12 mouse cellular contexts compared by ENCODE assay signal in the genomic region with DNA sequence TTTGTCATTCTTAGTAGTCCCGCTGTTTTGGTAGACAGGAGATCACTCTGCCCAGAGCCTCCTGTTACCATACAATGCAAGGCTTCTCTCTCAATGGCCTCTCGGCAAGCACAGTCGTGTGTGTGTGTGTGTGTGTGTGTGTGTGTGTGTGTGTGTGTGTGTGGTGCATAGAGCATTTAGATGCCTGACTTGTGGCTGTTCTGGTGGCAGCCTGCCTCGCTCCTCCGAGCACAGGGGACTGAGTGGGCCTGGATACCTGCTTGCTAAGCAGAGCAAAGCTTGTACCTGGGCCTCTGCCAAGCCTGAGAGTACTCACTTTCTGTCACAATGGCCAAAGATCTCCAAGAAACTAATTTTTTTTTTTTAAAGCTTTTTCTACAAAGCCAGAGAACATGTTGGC.
DNase-seq lines count a peak whose midpoint lies in the region; ATAC-seq lines count a peak whose summit lies in the region.
"Had no signal": no experiment of that assay in that cellular context is flagged by ENCODE, and none has a peak within 500 bp of the region (broad histone marks: within the 10 kb centered on the region; RNA-seq: fewer than 3 reads in every experiment).

No protein-coding gene starts in this region.

- no peak overlapping the region for H3K4me3 ChIP-seq in lung, embryonic 16.5 days (ENCODE audit: low read length)
- no peak overlapping the region for H3K4me3 ChIP-seq in forebrain, embryonic 15.5 days
- H3K4me3 ChIP-seq: liver, embryonic 13.5 days had no signal

- H3K36me3 ChIP-seq in lung, embryonic 16.5 days (ENCODE audit: control insufficient read depth, insufficient read depth, low read length): no peaks in the 10 kb centered on the region
- no peaks in the 10 kb centered on the region for H3K36me3 ChIP-seq in forebrain, embryonic 15.5 days
- H3K36me3 ChIP-seq: liver, embryonic 13.5 days had no signal

- H3K27ac ChIP-seq in lung, embryonic 16.5 days (ENCODE audit: low read length): no peak overlapping the region
- peak overlapping the region; percentile 54 for H3K27ac ChIP-seq in forebrain, embryonic 15.5 days (replicated peaks)
- H3K27ac ChIP-seq: kidney, postnatal 0 days; liver, embryonic 13.5 days had no signal

- H3K9ac ChIP-seq in lung, embryonic 16.5 days (ENCODE audit: low read length): no peak overlapping the region
- H3K9ac ChIP-seq in forebrain, embryonic 15.5 days (replicated peaks): no peak overlapping the region
- H3K9ac ChIP-seq: liver, embryonic 13.5 days had no signal

- no peaks in the 10 kb centered on the region for H3K9me3 ChIP-seq in lung, embryonic 16.5 days (ENCODE audit: control insufficient read depth, low read length)
- H3K9me3 ChIP-seq in forebrain, embryonic 15.5 days: no peaks in the 10 kb centered on the region
- H3K9me3 ChIP-seq: liver, embryonic 13.5 days had no signal

- peaks cover 17% of the 10 kb centered on the region for H3K4me1 ChIP-seq in lung, embryonic 16.5 days (replicated peaks; ENCODE audit: control insufficient read depth, insufficient read depth, low read length)
- peaks cover 16% of the 10 kb centered on the region for H3K4me1 ChIP-seq in forebrain, embryonic 15.5 days
- H3K4me1 ChIP-seq: liver, embryonic 13.5 days had no signal

- no peak for DNase-seq in lung, postnatal 25 days (ENCODE audit: low spot score)
- peak; percentile 56 for DNase-seq in kidney, postnatal 25 days
- DNase-seq in retina, postnatal 1 day: peak; percentile 10
- DNase-seq in cerebellum, adult 11-12 months: no peak
- DNase-seq in cerebellum, adult 9-11 months: no peak
- DNase-seq: adrenal gland, adult 2 months; liver, embryonic 13.5 days; spleen, adult 18-20 months had no signal

- WGBS in lung, embryonic 16.5 days: 66% methylated on average over 5 of the region's 5 CpGs
- 13% methylated on average over 5 of the region's 5 CpGs for WGBS in forebrain, embryonic 15.5 days

- no peaks in the 10 kb centered on the region for H3K27me3 ChIP-seq in lung, embryonic 16.5 days (ENCODE audit: control insufficient read depth, insufficient read depth, low read depth, low read length)
- no peaks in the 10 kb centered on the region for H3K27me3 ChIP-seq in forebrain, embryonic 15.5 days
- H3K27me3 ChIP-seq: liver, embryonic 13.5 days had no signal

- peak; percentile 31; the same call in 1 of the 2 replicates for ATAC-seq in lung, embryonic 16.5 days (ENCODE audit: low read depth)
- peak; percentile 57; the same call in 1 of the 2 replicates for ATAC-seq in forebrain, embryonic 15.5 days (replicated peaks)
- no peak for ATAC-seq in frontal cortex, adult (ENCODE audit: low TSS enrichment)

- H3K4me2 ChIP-seq in lung, embryonic 16.5 days (ENCODE audit: low read depth, low read length): no peak overlapping the region
- H3K4me2 ChIP-seq in forebrain, embryonic 15.5 days (replicated peaks): peak overlapping the region; percentile 31; the same call in 1 of the 2 replicates
- H3K4me2 ChIP-seq: liver, embryonic 13.5 days had no signal

Comparison
In these comparisons a context has a peak if more than half of its experiments do, and no peak if none do; other contexts are left out.
1. DNase-seq: peak in kidney, postnatal 25 days (2 of 2) and retina, postnatal 1 day (single experiment); none in lung, postnatal 25 days (single experiment), cerebellum, adult 11-12 months (single experiment) and cerebellum, adult 9-11 months (single experiment).